Mouse (Mus musculus) megakaryocyte, embryonic 14.5 days (primary cell): ENCODE measurements around the gene Chrm5.

ENCODE experiments used
- FLI1 ChIP-seq: IDR thresholded peaks from 2 replicates; pipeline ENCODE4 v1.6.1; 2012; ENCODE audit warnings: low read length, inconsistent platforms, mixed read lengths
- GATA1 ChIP-seq: IDR thresholded peaks from 3 replicates; pipeline ENCODE4 v1.6.1; 2012; ENCODE audit warnings: mixed read lengths, low read length, inconsistent platforms, borderline replicate concordance

- TF ChIP-seq GATA1: no peak
- TF ChIP-seq FLI1: no peak
Observed at GRCm38 (mm10) chr2:112460557-112460956, 20.0 kb downstream of the Chrm5 start.
